Mouse (Mus musculus) stomach, embryonic 16.5 days (tissue): Measurements from ENCODE around the gene Sh3gl3. TPM values are rescaled to one million over a fixed set of nuclear protein-coding genes. Genes with fewer than 3 reads are reported as not detected.
A peak's percentile ranks its signal among the peaks of the same experiment; 100 is the strongest.

Experiments used
- ATAC-seq: fragments of 200-750 bp; cut with Nextera tagmentation; 2 replicates; pipeline ENCODE4 v1.8.0; 2017; ENCODE audit warnings: moderate number of reproducible peaks, moderate TSS enrichment; ENCODE audit not compliant: insufficient read depth, low FRiP score
- H3K27ac ChIP-seq: fragments of 300-500 bp; sonication (generic); 2 replicates; pipeline ENCODE4 v1.5.1; 2014; ENCODE audit warnings: low read length
- H3K27me3 ChIP-seq: fragments of 300-500 bp; sonication (generic); 2 replicates; pipeline ENCODE4 v1.6.1; 2014; ENCODE audit warnings: low read length, control low read depth, mixed read lengths; ENCODE audit not compliant: control insufficient read depth, insufficient read depth
- H3K36me3 ChIP-seq: fragments of 300-500 bp; sonication (generic); 2 replicates; pipeline ENCODE4 v1.6.1; 2014; ENCODE audit warnings: low read length; ENCODE audit not compliant: control insufficient read depth, insufficient read depth
- H3K4me1 ChIP-seq: fragments of 300-500 bp; sonication (generic); 2 replicates; pipeline ENCODE4 v1.6.1; 2014; ENCODE audit warnings: low read length, control low read depth, mixed read lengths; ENCODE audit not compliant: control insufficient read depth, insufficient read depth
- H3K4me2 ChIP-seq: fragments of 300-500 bp; sonication (generic); 2 replicates; pipeline ENCODE4 v1.6.1; 2014; ENCODE audit warnings: low read depth, low read length, mixed read lengths
- H3K4me3 ChIP-seq: fragments of 300-500 bp; sonication (generic); replicated peaks from 2 replicates; pipeline ENCODE4 v1.5.1; 2014; ENCODE audit warnings: mild to moderate bottlenecking, low read length
- H3K9ac ChIP-seq: fragments of 300-500 bp; sonication (generic); 2 replicates; pipeline ENCODE4 v1.6.1; 2014; ENCODE audit warnings: low read length
- H3K9me3 ChIP-seq: fragments of 300-500 bp; sonication (generic); replicated peaks from 2 replicates; pipeline ENCODE4 v1.6.1; 2016; ENCODE audit warnings: low read length, control low read depth; ENCODE audit not compliant: control insufficient read depth
- WGBS: fragments of 180-500 bp; shearing (Covaris S2); extraction: QIAGEN DNeasy Blood & Tissue Kit; methylation state at CpG from one replicate; pipeline ENCODE4 v1.1.7; 2014; 5-methylcytosine and 5-hydroxymethylcytosine counted together
- polyA plus RNA-seq: library from polyadenylated mRNA; unstranded; fragments of >200 nt; fragmentation: Nextera tagmentation; extraction: Ambion mirVana; gene quantifications from 2 replicates; pipeline ENCODE4 v1.2.1, GENCODE M21; 2015

Sh3gl3 gene
- polyA plus RNA-seq, 1 experiment from 2014 or later: 7.3 TPM

DNA sequence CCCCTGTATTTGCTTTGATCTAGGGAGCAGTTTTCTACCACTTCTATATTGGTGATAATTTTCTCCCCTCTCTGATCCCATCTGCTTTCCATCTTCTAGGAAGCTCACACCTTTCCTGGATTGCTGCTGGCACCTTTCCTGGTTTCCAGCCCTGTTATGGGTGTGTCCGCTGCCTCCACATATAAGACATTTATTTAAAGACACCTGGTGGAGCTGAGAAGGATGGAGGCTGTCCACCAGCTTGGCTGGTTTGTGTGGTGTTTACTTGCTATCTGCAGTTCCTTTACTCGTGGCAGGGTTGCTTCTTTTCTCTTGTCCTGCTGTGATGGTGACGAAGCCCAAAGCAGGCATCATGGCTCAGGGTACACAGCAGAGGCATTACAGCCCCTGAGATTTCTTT, 71.1 kb downstream of the Sh3gl3 start:
- Histone ChIP-seq H3K9ac (no peak overlapping the region), H3K27ac (no peak overlapping the region), H3K4me3 (no peak overlapping the region), H3K9me3 (no peaks in the 10 kb centered on the region), H3K4me2 (no peak overlapping the region), H3K36me3 (no peaks in the 10 kb centered on the region), H3K27me3 (no peaks in the 10 kb centered on the region), H3K4me1 (no peaks in the 10 kb centered on the region)
- WGBS: 73% methylated on average over 3 of the region's 3 CpGs
- no peak for ATAC-seq

DNA sequence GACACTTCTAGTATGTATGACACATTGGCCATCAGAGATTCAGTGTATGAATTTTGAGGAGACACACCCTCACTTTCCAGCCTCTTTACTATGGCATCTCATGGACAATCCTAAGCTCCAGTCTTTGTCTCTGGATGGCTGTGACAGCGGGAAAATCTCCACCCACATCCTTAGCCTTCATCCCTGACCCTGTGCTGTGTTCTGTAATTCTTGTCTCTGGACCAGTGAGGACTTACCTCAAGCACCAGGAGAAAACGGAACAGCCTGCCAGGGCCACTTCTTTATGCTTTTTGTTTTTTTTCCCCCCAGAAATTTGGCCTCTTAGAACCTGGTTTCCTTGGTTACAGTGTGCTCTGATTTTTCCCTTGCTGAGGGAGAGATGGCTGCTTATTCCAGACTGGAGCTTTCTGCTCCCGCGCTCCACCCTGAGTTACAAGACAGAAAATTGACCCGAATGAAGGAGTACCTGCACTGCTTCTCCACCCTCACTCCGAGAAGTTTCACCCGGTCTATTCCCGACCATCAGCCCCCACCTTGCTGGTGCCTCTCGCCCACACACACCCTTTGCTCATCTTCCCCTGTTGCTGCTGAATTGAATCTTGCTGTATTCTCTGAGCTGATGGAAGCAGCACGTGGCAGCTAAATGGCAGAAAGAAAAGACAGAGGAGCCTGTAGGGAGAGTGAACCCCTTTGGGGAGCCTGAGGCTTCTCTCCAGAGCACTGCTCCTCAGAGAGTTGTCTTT, 75.5 kb downstream of the Sh3gl3 start:
- no peak for ATAC-seq
- WGBS: 63% methylated on average over 10 of the region's 10 CpGs
- Histone ChIP-seq H3K36me3 (no peaks in the 10 kb centered on the region), H3K27ac (no peak overlapping the region), H3K9me3 (no peaks in the 10 kb centered on the region), H3K4me1 (no peaks in the 10 kb centered on the region), H3K27me3 (no peaks in the 10 kb centered on the region), H3K4me2 (no peak overlapping the region), H3K9ac (no peak overlapping the region), H3K4me3 (no peak overlapping the region)

DNA sequence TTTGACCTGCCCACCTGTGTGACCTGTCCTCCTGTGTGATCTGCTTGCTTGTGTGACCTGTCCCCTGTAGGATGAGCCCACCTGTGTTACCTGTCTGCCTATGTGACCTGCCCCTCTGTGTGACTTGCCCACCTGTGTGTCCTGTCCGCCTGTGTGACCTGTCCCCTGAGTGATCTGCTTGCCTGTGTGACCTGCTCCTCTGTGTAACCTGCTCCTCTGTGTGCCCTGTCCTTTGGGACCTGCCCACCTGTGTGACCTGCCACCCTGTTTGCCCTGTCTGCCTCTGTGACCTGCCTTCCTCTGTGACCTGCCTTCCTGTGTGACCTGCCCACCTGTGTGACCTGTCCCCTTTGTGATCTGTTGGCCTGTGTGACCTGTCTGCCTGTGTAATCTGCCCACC, 79.7 kb downstream of the Sh3gl3 start:
- no peak overlapping the region for H3K4me3 ChIP-seq
- H3K27me3 ChIP-seq: no peaks in the 10 kb centered on the region
- 100% methylated on average over 1 of the region's 1 CpGs for WGBS
- no peak overlapping the region for H3K4me2 ChIP-seq
- H3K9me3 ChIP-seq: no peaks in the 10 kb centered on the region
- H3K4me1 ChIP-seq: no peaks in the 10 kb centered on the region
- H3K9ac ChIP-seq: no peak overlapping the region
- H3K36me3 ChIP-seq: no peaks in the 10 kb centered on the region
- H3K27ac ChIP-seq: no peak overlapping the region
- no peak for ATAC-seq

GRCm38 (mm10) chr7:82256936-82257335, 83.3 kb downstream of the Sh3gl3 start:
- no peak overlapping the region for H3K9ac ChIP-seq
- H3K27ac ChIP-seq: no peak overlapping the region
- H3K4me3 ChIP-seq: no peak overlapping the region
- WGBS: 71% methylated on average over 6 of the region's 6 CpGs
- ATAC-seq: no peak
- H3K27me3 ChIP-seq: no peaks in the 10 kb centered on the region
- H3K9me3 ChIP-seq: no peaks in the 10 kb centered on the region
- no peak overlapping the region for H3K4me2 ChIP-seq
- no peaks in the 10 kb centered on the region for H3K4me1 ChIP-seq
- no peaks in the 10 kb centered on the region for H3K36me3 ChIP-seq

DNA sequence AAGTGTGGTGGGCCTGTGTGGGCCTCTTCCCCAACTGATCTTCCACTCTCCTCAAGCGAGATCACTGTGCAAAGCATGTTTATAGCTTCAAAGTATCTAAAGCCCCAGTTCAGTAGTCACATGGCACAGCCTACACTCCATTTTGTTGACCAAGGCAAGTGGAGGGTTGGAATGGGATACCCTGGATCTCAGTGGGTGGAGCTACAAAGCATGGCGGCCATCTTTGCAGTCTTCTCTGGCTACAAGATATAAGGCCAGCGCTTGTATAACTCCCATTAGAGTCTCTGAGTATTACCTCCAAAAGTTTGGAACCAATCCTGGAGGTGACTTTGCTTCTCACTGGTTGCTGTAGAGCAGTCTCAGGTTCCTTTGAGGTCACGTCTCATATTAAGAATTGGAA, 83.9 kb downstream of the Sh3gl3 start:
- no peaks in the 10 kb centered on the region for H3K36me3 ChIP-seq
- no peak overlapping the region for H3K4me2 ChIP-seq
- H3K4me1 ChIP-seq: no peaks in the 10 kb centered on the region
- no peaks in the 10 kb centered on the region for H3K9me3 ChIP-seq
- ATAC-seq: no peak
- no peak overlapping the region for H3K4me3 ChIP-seq
- no peaks in the 10 kb centered on the region for H3K27me3 ChIP-seq
- no peak overlapping the region for H3K27ac ChIP-seq
- no peak overlapping the region for H3K9ac ChIP-seq
- WGBS: 85% methylated on average over 4 of the region's 4 CpGs

DNA sequence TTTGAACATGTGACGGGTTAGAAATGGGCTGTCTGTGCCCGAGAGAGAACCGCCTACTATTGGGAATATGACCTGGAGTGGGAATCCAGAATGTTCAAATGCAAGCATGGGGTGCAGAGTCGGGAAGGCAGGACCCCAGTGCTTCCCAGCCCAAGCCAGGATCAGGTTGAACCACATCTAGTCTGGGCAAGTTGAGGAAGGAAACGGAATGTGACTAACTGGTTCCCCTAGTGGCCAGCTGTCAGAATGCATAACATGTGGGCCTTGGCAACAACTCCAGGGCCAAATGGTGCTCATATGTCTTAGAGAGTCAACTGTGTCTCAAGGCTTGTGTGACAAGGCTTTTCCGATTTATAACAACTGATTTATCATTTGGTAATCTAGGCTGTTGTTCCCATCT, 86.6 kb downstream of the Sh3gl3 start:
- Histone ChIP-seq H3K4me2 (no peak overlapping the region), H3K4me3 (no peak overlapping the region), H3K27ac (no peak overlapping the region), H3K36me3 (no peaks in the 10 kb centered on the region), H3K9me3 (no peaks in the 10 kb centered on the region), H3K9ac (no peak overlapping the region), H3K27me3 (no peaks in the 10 kb centered on the region), H3K4me1 (no peaks in the 10 kb centered on the region)
- ATAC-seq: no peak
- WGBS: 78% methylated on average over 6 of the region's 6 CpGs

GRCm38 (mm10) chr7:82263141-82263540, 89.5 kb downstream of the Sh3gl3 start:
- Histone ChIP-seq H3K4me3 (no peak overlapping the region), H3K4me1 (no peaks in the 10 kb centered on the region), H3K9me3 (no peaks in the 10 kb centered on the region), H3K27me3 (no peaks in the 10 kb centered on the region), H3K27ac (no peak overlapping the region), H3K4me2 (no peak overlapping the region), H3K36me3 (no peaks in the 10 kb centered on the region), H3K9ac (no peak overlapping the region)
- no peak for ATAC-seq
- 21% methylated on average over 8 of the region's 8 CpGs for WGBS

DNA sequence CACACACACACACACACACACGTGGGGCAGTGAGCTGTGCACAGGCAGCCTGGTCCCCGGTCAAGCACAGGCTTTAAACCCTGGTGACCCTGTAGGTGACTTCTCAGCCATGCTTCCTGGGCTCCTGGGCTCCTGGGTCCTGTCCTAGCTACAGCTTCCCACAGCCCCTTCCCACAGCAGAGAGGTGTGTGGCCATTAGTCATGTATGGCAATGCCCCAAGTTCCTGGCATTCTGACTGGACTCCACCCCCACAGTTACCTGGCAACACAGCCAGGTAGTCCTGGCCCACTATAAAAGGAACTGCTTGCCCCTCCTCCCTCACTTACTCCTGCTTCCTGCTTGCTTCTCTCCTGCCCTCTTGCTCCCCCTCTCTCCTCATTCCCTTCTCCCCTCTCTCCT, 90.5 kb downstream of the Sh3gl3 start:
- Histone ChIP-seq H3K9me3 (no peaks in the 10 kb centered on the region), H3K36me3 (no peaks in the 10 kb centered on the region), H3K4me3 (no peak overlapping the region), H3K27me3 (no peaks in the 10 kb centered on the region), H3K4me1 (no peaks in the 10 kb centered on the region), H3K27ac (no peak overlapping the region), H3K9ac (no peak overlapping the region), H3K4me2 (no peak overlapping the region)
- ATAC-seq: peak; percentile 71; the same call in 1 of the 2 replicates
- WGBS: 64% methylated on average over 2 of the region's 2 CpGs

DNA sequence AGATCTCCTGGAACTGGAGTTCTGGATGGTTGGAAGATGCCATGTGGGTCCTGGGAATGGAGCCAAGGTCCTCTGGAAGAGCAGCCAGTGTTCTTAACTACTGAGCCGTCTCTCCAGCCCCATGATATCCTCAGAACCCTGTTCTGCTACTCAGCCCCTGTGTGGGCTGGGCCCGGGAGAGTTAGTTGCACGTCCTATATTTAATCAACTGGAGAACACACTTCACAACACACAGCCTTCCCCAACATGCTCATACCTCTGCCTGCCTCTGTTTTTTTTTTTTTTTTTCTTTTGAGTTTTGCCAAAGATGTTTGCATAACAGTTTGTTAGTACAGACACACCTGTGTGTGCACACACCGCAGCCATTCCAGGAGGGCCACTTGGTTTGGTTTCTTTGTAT, 91.7 kb downstream of the Sh3gl3 start:
- Histone ChIP-seq H3K27ac (no peak overlapping the region), H3K27me3 (no peaks in the 10 kb centered on the region), H3K9ac (no peak overlapping the region), H3K4me1 (no peaks in the 10 kb centered on the region), H3K4me3 (no peak overlapping the region), H3K9me3 (no peaks in the 10 kb centered on the region), H3K36me3 (no peaks in the 10 kb centered on the region), H3K4me2 (no peak overlapping the region)
- 47% methylated on average over 4 of the region's 4 CpGs for WGBS
- no peak for ATAC-seq
